Mouse (Mus musculus) liver, embryonic 11.5 days (tissue): ENCODE measurements around the gene Rnps1. TPM values are rescaled to one million over a fixed set of nuclear protein-coding genes. Genes with fewer than 3 reads are reported as not detected.
"Not testable (repeated sequence)": the region's sequence is repeated elsewhere in the genome, so short reads cannot be mapped to it uniquely, and the experiment has no call there.

Experiments
- ATAC-seq: fragments of 200-750 bp; cut with Nextera tagmentation; replicated peaks from 2 replicates; pipeline ENCODE4 v1.8.0; 2017; ENCODE audit warnings: moderate number of reproducible peaks, mild to moderate bottlenecking, moderate TSS enrichment, moderate library complexity; ENCODE audit not compliant: low FRiP score
- DNase-seq: peaks from one replicate; pipeline ENCODE4 v3.0.0-alpha.2; 2017; ENCODE audit warnings: low spot score
- H3K27ac ChIP-seq: fragments of 300-500 bp; sonication (generic); 2 replicates; pipeline ENCODE4 v1.5.1; 2014; ENCODE audit warnings: mild to moderate bottlenecking, low read depth, low read length, control low read depth
- H3K27me3 ChIP-seq: fragments of 300-500 bp; sonication (generic); replicated peaks from 2 replicates; pipeline ENCODE4 v1.6.1; 2014; ENCODE audit warnings: low read length, mixed read lengths; ENCODE audit not compliant: control insufficient read depth, insufficient read depth
- H3K36me3 ChIP-seq: fragments of 300-500 bp; sonication (generic); 2 replicates; pipeline ENCODE4 v1.6.1; 2014; ENCODE audit warnings: mild to moderate bottlenecking, low read length, moderate library complexity, mixed read lengths; ENCODE audit not compliant: control insufficient read depth, insufficient read depth
- H3K4me1 ChIP-seq: fragments of 300-500 bp; sonication (generic); replicated peaks from 2 replicates; pipeline ENCODE4 v1.6.1; 2014; ENCODE audit warnings: low read length, mixed read lengths; ENCODE audit not compliant: control insufficient read depth, insufficient read depth
- H3K4me2 ChIP-seq: fragments of 300-500 bp; sonication (generic); 2 replicates; pipeline ENCODE4 v1.6.1; 2014; ENCODE audit warnings: mild to moderate bottlenecking, control low read depth, moderate library complexity
- H3K4me3 ChIP-seq: fragments of 300-500 bp; sonication (generic); 2 replicates; pipeline ENCODE4 v1.5.1; 2014; ENCODE audit warnings: low read depth, low read length, control low read depth
- H3K9ac ChIP-seq: fragments of 300-500 bp; sonication (generic); 2 replicates; pipeline ENCODE4 v1.6.1; 2014; ENCODE audit warnings: low read depth, low read length, control low read depth
- H3K9me3 ChIP-seq: fragments of 300-500 bp; sonication (generic); 2 replicates; pipeline ENCODE4 v1.6.1; 2016; ENCODE audit warnings: low read length, inconsistent platforms, mixed read lengths; ENCODE audit not compliant: control insufficient read depth
- WGBS: fragments of 180-500 bp; shearing (Covaris S2); extraction: QIAGEN DNeasy Blood & Tissue Kit; methylation state at CpG from one replicate; pipeline ENCODE4 v1.1.7; 2014; 5-methylcytosine and 5-hydroxymethylcytosine counted together
- polyA plus RNA-seq: library from polyadenylated mRNA; unstranded; fragments of >200 nt; fragmentation: Nextera tagmentation; extraction: Ambion mirVana; gene quantifications from 2 replicates; pipeline ENCODE4 v1.2.1, GENCODE M21; 2014

The Rnps1 gene
- polyA plus RNA-seq, 1 experiment from 2014 or later, result 336 TPM

DNA sequence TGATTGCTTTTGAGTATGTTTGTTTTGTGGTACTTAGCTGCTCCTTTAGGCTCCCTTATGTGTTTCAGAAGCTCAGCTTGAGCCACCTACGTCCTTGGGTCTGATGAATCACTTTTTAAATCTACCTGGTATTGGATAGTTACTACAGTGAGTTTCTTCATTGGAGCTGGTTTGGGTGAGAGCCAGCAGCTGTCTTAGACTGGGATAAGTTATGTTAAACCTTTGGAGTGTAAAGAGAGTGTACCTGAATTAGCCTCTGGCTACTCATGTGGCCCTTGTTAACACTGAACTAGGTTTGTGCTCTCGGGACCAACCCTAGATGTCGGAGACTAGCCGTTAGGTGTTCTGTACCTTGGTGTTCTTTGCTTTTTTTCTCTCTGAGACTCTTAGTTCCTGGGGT lies 8.7 kb downstream of the Rnps1 start:
- Histone ChIP-seq H3K4me1 (0 out of 2 replicates have a peak, but pooled peaks cover 5% of the 10 kb centered on the region), H3K4me3 (no peak overlapping the region), H3K27ac (no peak overlapping the region), H3K4me2 (no peak overlapping the region), H3K36me3 (peaks cover 59% of the 10 kb centered on the region), H3K9me3 (no peaks in the 10 kb centered on the region), H3K9ac (no peak overlapping the region), H3K27me3 (no peaks in the 10 kb centered on the region)
- ATAC-seq (no peak), DNase-seq (no peak)
- 94% methylated on average over 4 of the region's 4 CpGs for WGBS

DNA sequence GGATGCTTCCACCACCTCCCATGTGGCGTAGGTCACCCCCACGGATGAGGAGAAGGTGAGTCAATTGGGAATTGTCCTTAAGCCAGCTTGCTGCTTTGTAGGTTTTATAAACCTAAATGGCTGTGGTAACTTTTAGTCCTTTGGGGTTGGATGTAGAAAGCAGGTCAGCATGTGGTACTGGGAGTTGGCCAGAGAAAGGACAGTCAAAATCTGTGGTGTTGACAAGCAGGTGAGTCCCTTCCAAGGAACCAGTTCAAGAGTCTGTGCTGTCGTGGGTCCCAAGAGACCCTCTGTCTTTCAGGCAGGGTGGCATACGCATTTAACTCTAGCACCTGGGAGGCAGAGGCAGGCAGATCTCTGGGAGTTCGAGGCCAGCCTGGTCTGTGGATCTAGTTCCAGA lies 10.1 kb downstream of the Rnps1 start:
- WGBS, result 89% methylated on average over 5 of the region's 5 CpGs
- peaks cover 46% of the 10 kb centered on the region for H3K36me3 ChIP-seq

GRCm38 (mm10) chr17:24425326-24425725 lies 11.0 kb downstream of the Rnps1 start:
- peaks cover 41% of the 10 kb centered on the region for H3K36me3 ChIP-seq
- H3K4me1 ChIP-seq, H3K4me3 ChIP-seq, H3K4me2 ChIP-seq, ATAC-seq, DNase-seq, H3K27me3 ChIP-seq, H3K9me3 ChIP-seq, H3K9ac ChIP-seq, H3K27ac ChIP-seq: not testable (repeated sequence)
- WGBS, result 92% methylated on average over 5 of the region's 8 CpGs

More for the DNA sequence above, 10.1 kb downstream of the Rnps1 start:
- Histone ChIP-seq H3K9ac (no peak overlapping the region), H3K27ac (no peak overlapping the region), H3K27me3 (no peaks in the 10 kb centered on the region), H3K4me2 (no peak overlapping the region), H3K4me3 (no peak overlapping the region), H3K4me1 (0 out of 2 replicates have a peak, but pooled peaks cover 5% of the 10 kb centered on the region), H3K9me3 (no peaks in the 10 kb centered on the region)
- no peak for DNase-seq
- no peak for ATAC-seq

DNA sequence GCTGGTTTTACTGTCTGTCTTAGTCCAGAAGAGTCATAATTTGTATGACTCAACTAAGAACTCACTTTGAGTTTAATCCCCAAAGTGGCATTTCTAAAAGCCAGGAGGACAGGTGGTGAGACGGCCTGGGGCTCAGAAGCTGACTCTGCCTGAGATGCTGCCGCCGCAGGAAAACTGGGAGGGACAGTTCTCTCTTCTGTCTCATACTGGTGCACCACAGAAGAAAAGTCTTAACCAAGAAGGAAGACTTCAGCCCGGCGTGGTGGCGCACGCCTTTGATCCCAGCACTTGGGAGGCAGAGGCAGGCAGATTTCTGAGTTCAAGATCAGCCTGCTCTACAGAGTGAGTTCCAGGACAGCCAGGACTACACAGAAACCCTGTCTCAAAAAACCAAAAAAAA lies 11.5 kb downstream of the Rnps1 start:
- Histone ChIP-seq H3K27ac (no peak overlapping the region), H3K9me3 (no peaks in the 10 kb centered on the region), H3K4me2 (peak overlapping the region; percentile 80), H3K36me3 (peaks cover 37% of the 10 kb centered on the region), H3K4me3 (peak overlapping the region; percentile 71), H3K27me3 (no peaks in the 10 kb centered on the region), H3K9ac (no peak overlapping the region; the same call in 1 of the 2 replicates), H3K4me1 (0 out of 2 replicates have a peak, but pooled peaks cover 5% of the 10 kb centered on the region)
- no peak for DNase-seq
- ATAC-seq, result no peak
- WGBS, result 85% methylated on average over 7 of the region's 7 CpGs

DNA sequence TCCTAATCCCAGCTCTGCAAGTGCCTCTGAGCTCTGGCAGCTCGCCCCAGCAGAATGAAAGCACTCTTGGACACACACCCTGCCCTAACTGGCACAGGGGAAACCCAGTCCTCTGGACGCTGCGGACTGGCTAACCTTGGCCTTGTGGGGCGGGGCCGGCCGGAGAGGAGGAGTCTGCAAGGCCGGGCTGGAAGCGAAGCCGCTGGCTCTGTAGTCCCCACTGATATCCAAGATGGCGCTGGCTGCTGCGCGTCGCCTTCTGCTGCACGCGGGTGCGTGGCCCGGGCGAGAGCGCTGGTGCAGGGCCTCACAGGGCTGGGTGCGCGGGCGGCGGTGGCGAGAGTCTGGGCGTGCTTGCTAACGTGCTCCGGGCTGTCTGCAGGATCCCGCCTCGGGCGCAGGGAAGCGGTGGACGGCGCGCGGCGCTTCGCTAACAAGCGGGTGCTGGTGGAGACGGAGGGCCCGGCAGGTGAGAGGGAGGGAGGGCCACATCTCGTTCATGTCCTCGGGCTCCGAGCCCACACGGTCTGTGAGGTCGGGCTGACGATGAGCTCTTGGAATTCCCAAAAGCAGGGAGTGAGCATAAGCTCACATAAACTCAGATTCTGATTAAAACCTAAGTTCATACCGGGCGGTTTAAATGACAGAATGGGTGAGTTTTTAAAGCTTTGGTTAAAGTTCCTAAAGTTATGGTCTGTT lies 12.3 kb downstream of the Rnps1 start, which contains the start of gene Eci1:
Gene Eci1, plus strand, starts transcription at position 171 of the 699 bp plus-strand sequence.
- Histone ChIP-seq H3K27me3 (no peaks in the 10 kb centered on the region), H3K4me2 (peak within 1 kb of the TSS; percentile 80), H3K27ac (peak within 1 kb of the TSS; percentile 88), H3K9me3 (no peaks in the 10 kb centered on the region), H3K4me3 (peak within 1 kb of the TSS; percentile 71), H3K4me1 (0 out of 2 replicates have a peak, but pooled peaks cover 5% of the 10 kb centered on the region), H3K36me3 (peaks cover 30% of the 10 kb centered on the region), H3K9ac (peak within 1 kb of the TSS; percentile 90)
- WGBS, result under 1% methylated on average over 48 of the region's 48 CpGs
- DNase-seq (peak; percentile 92), ATAC-seq (peak; percentile 98)

DNA sequence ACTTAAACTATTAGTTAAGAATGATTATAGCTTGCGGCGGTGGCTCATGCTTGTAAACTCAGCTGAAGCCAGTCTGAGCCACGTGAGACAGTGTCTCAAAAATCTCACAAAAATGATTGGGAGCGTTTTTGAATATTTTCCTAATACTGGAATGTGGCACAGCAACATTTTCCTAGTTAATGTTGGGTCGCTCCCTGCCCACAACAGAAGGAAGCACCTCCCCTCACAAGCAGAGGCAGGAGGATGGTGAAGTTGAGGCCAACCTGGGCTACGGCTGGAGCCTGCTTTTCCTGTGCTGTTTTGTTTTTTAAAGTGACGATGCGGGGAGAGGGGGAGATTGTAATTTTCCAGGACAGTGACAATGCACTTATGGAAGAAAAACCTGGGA lies 12.8 kb downstream of the Rnps1 start:
- Histone ChIP-seq H3K4me3 (peak overlapping the region; percentile 71), H3K36me3 (peaks cover 26% of the 10 kb centered on the region), H3K9me3 (no peaks in the 10 kb centered on the region), H3K9ac (peak overlapping the region; percentile 90), H3K27ac (peak overlapping the region; percentile 88), H3K27me3 (no peaks in the 10 kb centered on the region), H3K4me1 (0 out of 2 replicates have a peak, but pooled peaks cover 5% of the 10 kb centered on the region), H3K4me2 (peak overlapping the region; percentile 80)
- peak; percentile 30; the same call in 1 of the 2 replicates for ATAC-seq
- 3% methylated on average over 8 of the region's 8 CpGs for WGBS
- DNase-seq, result peak; percentile 42

DNA sequence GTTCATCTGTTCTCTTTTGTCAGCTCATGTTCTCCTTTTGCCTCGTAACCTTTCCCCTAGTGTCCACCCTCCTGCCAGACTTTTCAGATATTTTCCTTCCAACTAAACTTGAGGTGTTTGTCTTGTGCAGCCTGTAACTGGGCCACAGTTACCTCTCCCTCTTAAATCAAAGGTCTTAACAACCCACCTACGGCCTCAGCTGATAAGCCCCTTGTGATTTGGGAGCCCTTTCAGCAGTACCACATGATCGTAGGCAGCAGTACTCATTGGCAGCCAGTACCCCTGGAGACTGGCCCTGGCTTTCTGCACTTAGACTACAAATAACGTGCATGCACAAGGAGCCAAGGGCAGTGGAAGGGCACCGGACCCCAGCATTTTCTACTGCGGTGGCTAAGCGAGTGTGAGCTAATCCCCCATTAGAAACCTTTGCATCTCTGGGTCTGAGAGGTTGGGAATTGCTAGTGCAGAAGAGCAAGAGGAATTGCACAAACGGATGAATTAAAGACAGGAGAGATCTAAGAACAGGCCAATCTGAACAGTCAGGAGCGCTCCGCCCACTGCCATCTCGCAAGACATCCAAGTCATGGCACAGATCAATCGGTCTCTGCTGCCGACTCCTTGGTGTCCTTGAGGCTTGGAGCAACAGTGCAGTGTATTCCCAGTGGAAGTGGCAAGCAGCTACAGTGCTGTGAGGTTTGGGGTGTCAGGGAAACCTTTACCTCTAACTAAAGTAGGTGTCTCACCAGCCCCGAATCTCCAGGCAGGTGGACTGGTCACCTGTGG lies 15.0 kb downstream of the Rnps1 start:
- Histone ChIP-seq H3K4me2 (no peak overlapping the region), H3K4me3 (no peak overlapping the region), H3K36me3 (peaks cover 12% of the 10 kb centered on the region), H3K27me3 (no peaks in the 10 kb centered on the region), H3K27ac (no peak overlapping the region), H3K9me3 (no peaks in the 10 kb centered on the region), H3K4me1 (0 out of 2 replicates have a peak, but pooled peaks cover 5% of the 10 kb centered on the region), H3K9ac (no peak overlapping the region)
- DNase-seq (no peak), ATAC-seq (no peak)
- 83% methylated on average over 14 of the region's 14 CpGs for WGBS

DNA sequence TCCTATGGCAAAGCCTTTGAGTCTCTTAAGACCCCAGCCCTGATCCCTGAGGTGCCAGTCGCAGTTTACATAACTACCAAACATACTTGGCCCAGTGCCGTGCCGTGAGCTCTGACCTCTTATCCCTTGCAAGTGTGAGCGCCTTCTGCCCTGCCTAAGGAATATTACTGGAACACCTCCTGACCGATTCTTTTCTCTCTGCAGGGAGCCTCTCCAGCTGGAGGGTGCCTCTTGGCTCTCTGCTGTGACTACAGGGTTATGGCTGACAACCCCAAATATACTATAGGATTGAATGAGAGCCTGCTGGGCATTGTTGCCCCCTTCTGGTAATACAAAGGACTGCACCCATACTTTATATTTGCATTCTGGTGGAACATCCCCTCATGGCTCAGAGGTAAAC lies 22.7 kb downstream of the Rnps1 start:
- no peak overlapping the region for H3K9ac ChIP-seq
- no peak overlapping the region for H3K27ac ChIP-seq
- H3K4me3 ChIP-seq, result no peak overlapping the region
- no peaks in the 10 kb centered on the region for H3K9me3 ChIP-seq
- ATAC-seq (peak; percentile 55), DNase-seq (no peak)
- no peak overlapping the region for H3K4me2 ChIP-seq
- H3K4me1 ChIP-seq, result no peaks in the 10 kb centered on the region
- no peaks in the 10 kb centered on the region for H3K27me3 ChIP-seq
- 82% methylated on average over 5 of the region's 5 CpGs for WGBS
- peaks cover 30% of the 10 kb centered on the region for H3K36me3 ChIP-seq
